Mouse (Mus musculus): Measurements from ENCODE around the gene Zfp82. TPM values are rescaled to one million over a fixed set of nuclear protein-coding genes. Genes with fewer than 3 reads are reported as not detected.

Gene Zfp82
- polyA plus RNA-seq, 2 experiments = 0.50 to 1.2 TPM

GRCm38 (mm10) chr7:30019543-30019942, 53.2 kb downstream of the Zfp82 start:
- ATAC-seq (ENCODE audit: insufficient read depth) (no peak), DNase-seq (ENCODE audit: low read depth in 3 of 3, low spot score in 3 of 3) (no peak)
- Histone ChIP-seq H3K27me3 (ENCODE audit: control insufficient read depth, insufficient read depth, low read length) (no peaks in the 10 kb centered on the region), H3K4me1 (replicated peaks; ENCODE audit: control insufficient read depth in 2 of 2, insufficient read depth in 2 of 2, low read length in 1 of 2) (no peaks in the 10 kb centered on the region), H3K4me2 (ENCODE audit: low read depth) (no peak overlapping the region), H3K27ac (no peak overlapping the region), H3K9me3 (ENCODE audit: control insufficient read depth, low read length) (no peaks in the 10 kb centered on the region), H3K9ac (replicated peaks) (no peak overlapping the region), H3K36me3 (replicated peaks; ENCODE audit: control insufficient read depth, insufficient read depth, low read depth) (peaks cover 44% of the 10 kb centered on the region), H3K4me3 (ENCODE audit: insufficient read depth in 1 of 2, low read depth in 2 of 2, low read length in 2 of 2) (no peak overlapping the region)
- 78% methylated on average over 2 of the region's 2 CpGs for WGBS (ENCODE audit: insufficient replicate concordance)
- TF ChIP-seq EP300 (IDR thresholded peaks at IDR 0.05; ENCODE audit: low read depth) (no peak), CTCF (IDR thresholded peaks at IDR 0.05; ENCODE audit: low read depth) (no peak)

GRCm38 (mm10) chr7:30017226-30017625, 55.5 kb downstream of the Zfp82 start:
- H3K4me1 ChIP-seq (replicated peaks; ENCODE audit: control insufficient read depth in 2 of 2, insufficient read depth in 2 of 2, low read length in 1 of 2) = no peaks in the 10 kb centered on the region
- H3K9me3 ChIP-seq (ENCODE audit: control insufficient read depth, low read length) = no peaks in the 10 kb centered on the region
- DNase-seq (ENCODE audit: low read depth in 3 of 3, low spot score in 3 of 3) (no peak), ATAC-seq (ENCODE audit: insufficient read depth) (no peak)
- 82% methylated on average over 6 of the region's 6 CpGs for WGBS (ENCODE audit: insufficient replicate concordance)
- H3K27ac ChIP-seq = no peak overlapping the region
- H3K4me3 ChIP-seq (ENCODE audit: insufficient read depth in 1 of 2, low read depth in 2 of 2, low read length in 2 of 2) = no peak overlapping the region
- TF ChIP-seq EP300 (IDR thresholded peaks at IDR 0.05; ENCODE audit: low read depth) (no peak), CTCF (IDR thresholded peaks at IDR 0.05; ENCODE audit: low read depth) (no peak)
- no peaks in the 10 kb centered on the region for H3K27me3 ChIP-seq (ENCODE audit: control insufficient read depth, insufficient read depth, low read length)
- H3K4me2 ChIP-seq (ENCODE audit: low read depth) = no peak overlapping the region
- no peak overlapping the region for H3K9ac ChIP-seq (replicated peaks)
- peaks cover 26% of the 10 kb centered on the region for H3K36me3 ChIP-seq (replicated peaks; ENCODE audit: control insufficient read depth, insufficient read depth, low read depth)

- Histone ChIP-seq H3K4me2 (ENCODE audit: low read depth) (no peak overlapping the region), H3K27ac (no peak overlapping the region), H3K9ac (replicated peaks) (no peak overlapping the region), H3K9me3 (ENCODE audit: control insufficient read depth, low read length) (no peaks in the 10 kb centered on the region), H3K4me1 (replicated peaks; ENCODE audit: control insufficient read depth in 2 of 2, insufficient read depth in 2 of 2, low read length in 1 of 2) (no peaks in the 10 kb centered on the region), H3K27me3 (ENCODE audit: control insufficient read depth, insufficient read depth, low read length) (no peaks in the 10 kb centered on the region), H3K4me3 (ENCODE audit: insufficient read depth in 1 of 2, low read depth in 2 of 2, low read length in 2 of 2) (no peak overlapping the region), H3K36me3 (replicated peaks; ENCODE audit: control insufficient read depth, insufficient read depth, low read depth) (peaks cover 17% of the 10 kb centered on the region)
- DNase-seq (ENCODE audit: low read depth in 3 of 3, low spot score in 3 of 3) (peak in 1 of 3 experiments; percentile 20), ATAC-seq (ENCODE audit: insufficient read depth) (no peak)
- TF ChIP-seq EP300 (IDR thresholded peaks at IDR 0.05; ENCODE audit: low read depth) = no peak
- TF ChIP-seq CTCF (IDR thresholded peaks at IDR 0.05; ENCODE audit: low read depth) = peak; percentile 61
- 64% methylated on average over 4 of the region's 4 CpGs for WGBS (ENCODE audit: insufficient replicate concordance)
Observed at GRCm38 (mm10) chr7:30012956-30013363, 59.7 kb downstream of the Zfp82 start.

- no peak for TF ChIP-seq EP300 (IDR thresholded peaks at IDR 0.05; ENCODE audit: low read depth)
- no peak for TF ChIP-seq CTCF (IDR thresholded peaks at IDR 0.05; ENCODE audit: low read depth)
- H3K4me3 ChIP-seq (ENCODE audit: insufficient read depth in 1 of 2, low read depth in 2 of 2, low read length in 2 of 2) = no peak overlapping the region
- no peak for ATAC-seq (ENCODE audit: insufficient read depth)
- peaks cover 5% of the 10 kb centered on the region; the same call in 1 of the 2 replicates for H3K36me3 ChIP-seq (replicated peaks; ENCODE audit: control insufficient read depth, insufficient read depth, low read depth)
- no peaks in the 10 kb centered on the region for H3K27me3 ChIP-seq (ENCODE audit: control insufficient read depth, insufficient read depth, low read length)
- no peak overlapping the region for H3K27ac ChIP-seq
- WGBS (ENCODE audit: insufficient replicate concordance) = 74% methylated on average over 10 of the region's 10 CpGs
- H3K4me2 ChIP-seq (ENCODE audit: low read depth) = no peak overlapping the region
- H3K4me1 ChIP-seq (replicated peaks; ENCODE audit: control insufficient read depth in 2 of 2, insufficient read depth in 2 of 2, low read length in 1 of 2) = no peaks in the 10 kb centered on the region
- no peak for DNase-seq (ENCODE audit: low read depth in 3 of 3, low spot score in 3 of 3)
- H3K9ac ChIP-seq (replicated peaks) = no peak overlapping the region
- no peaks in the 10 kb centered on the region for H3K9me3 ChIP-seq (ENCODE audit: control insufficient read depth, low read length)
Observed at GRCm38 (mm10) chr7:30010551-30011195, 62.0 kb downstream of the Zfp82 start.

GRCm38 (mm10) chr7:30009321-30010085, 63.2 kb downstream of the Zfp82 start:
- ATAC-seq (ENCODE audit: insufficient read depth) (no peak), DNase-seq (ENCODE audit: low read depth in 3 of 3, low spot score in 3 of 3) (no peak)
- H3K4me2 ChIP-seq (ENCODE audit: low read depth) = no peak overlapping the region
- H3K36me3 ChIP-seq (replicated peaks; ENCODE audit: control insufficient read depth, insufficient read depth, low read depth) = peaks cover 2% of the 10 kb centered on the region; the same call in 1 of the 2 replicates
- no peak overlapping the region for H3K27ac ChIP-seq
- H3K4me3 ChIP-seq (ENCODE audit: insufficient read depth in 1 of 2, low read depth in 2 of 2, low read length in 2 of 2) = no peak overlapping the region
- no peak overlapping the region for H3K9ac ChIP-seq (replicated peaks)
- TF ChIP-seq CTCF (IDR thresholded peaks at IDR 0.05; ENCODE audit: low read depth) = no peak
- no peak for TF ChIP-seq EP300 (IDR thresholded peaks at IDR 0.05; ENCODE audit: low read depth)
- 78% methylated on average over 21 of the region's 21 CpGs for WGBS (ENCODE audit: insufficient replicate concordance)
- no peaks in the 10 kb centered on the region for H3K9me3 ChIP-seq (ENCODE audit: control insufficient read depth, low read length)
- no peaks in the 10 kb centered on the region for H3K27me3 ChIP-seq (ENCODE audit: control insufficient read depth, insufficient read depth, low read length)
- no peaks in the 10 kb centered on the region for H3K4me1 ChIP-seq (replicated peaks; ENCODE audit: control insufficient read depth in 2 of 2, insufficient read depth in 2 of 2, low read length in 1 of 2)

All from liver, embryonic 14.5 days (tissue).